Mouse (Mus musculus): ENCODE measurements at regions not wholly inside any gene's neighbourhood (a gene's known extent, or its start where the extent isn't known, plus 50 kb on each side); places are given as distances from the start of the nearest gene placed in this dataset.

DNA sequence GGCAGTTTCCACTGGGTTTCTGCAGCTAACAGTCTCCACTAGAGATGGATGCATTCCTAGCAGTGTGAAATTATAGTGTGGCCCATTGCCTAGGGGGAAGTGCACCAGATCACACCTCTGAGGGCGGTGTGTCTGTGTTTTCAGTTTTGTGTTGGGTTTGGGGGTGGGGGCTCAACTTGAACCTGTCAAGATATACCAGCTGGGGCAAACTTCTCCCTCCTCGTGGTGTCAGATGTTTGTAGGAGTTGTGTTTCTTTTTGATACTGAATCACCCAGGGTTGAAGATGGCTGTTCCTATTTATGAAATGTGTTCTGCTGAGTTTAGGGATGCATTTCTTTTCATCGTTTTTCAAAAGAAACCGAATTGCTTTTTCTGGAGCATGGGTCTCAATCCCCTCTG is 416.6 kb upstream of the 4930412O13Rik start:
- Histone ChIP-seq H3K9ac (no peak overlapping the region), H3K36me3 (no peaks in the 10 kb centered on the region), H3K4me1 (no peaks in the 10 kb centered on the region), H3K4me2 (no peak overlapping the region), H3K27ac (no peak overlapping the region), H3K27me3 (no peaks in the 10 kb centered on the region), H3K4me3 (no peak overlapping the region), H3K9me3 (no peaks in the 10 kb centered on the region)
- ATAC-seq (ENCODE audit: insufficient number of reproducible peaks, low FRiP score, low TSS enrichment, low read depth) = no peak
- WGBS = 61% methylated on average over 4 of the region's 4 CpGs

DNA sequence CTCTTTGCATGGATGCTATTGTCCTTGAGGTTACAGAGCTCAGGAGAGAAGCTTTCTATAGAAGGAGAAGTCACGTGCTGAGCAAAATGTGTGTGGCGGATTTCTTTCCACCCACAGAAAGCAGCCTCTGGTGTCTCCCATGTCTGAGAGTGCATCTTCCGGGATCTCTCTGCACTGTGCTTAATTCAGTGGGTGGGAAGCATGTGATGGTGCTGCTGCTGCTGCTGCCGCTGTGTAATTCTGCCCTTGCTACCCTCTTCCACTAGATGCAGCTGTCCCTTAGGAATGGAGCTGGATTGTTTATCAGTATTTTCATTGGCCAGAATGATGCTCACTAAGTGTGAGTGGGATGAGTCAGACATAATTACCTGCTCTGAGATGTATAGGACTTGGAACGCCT is 416.2 kb upstream of the 4930412O13Rik start:
- H3K9ac ChIP-seq = no peak overlapping the region
- H3K27ac ChIP-seq = no peak overlapping the region
- no peaks in the 10 kb centered on the region for H3K36me3 ChIP-seq
- H3K9me3 ChIP-seq = no peaks in the 10 kb centered on the region
- H3K4me2 ChIP-seq = no peak overlapping the region
- ATAC-seq (ENCODE audit: insufficient number of reproducible peaks, low FRiP score, low TSS enrichment, low read depth) = no peak
- no peak overlapping the region for H3K4me3 ChIP-seq
- 61% methylated on average over 5 of the region's 5 CpGs for WGBS
- no peaks in the 10 kb centered on the region for H3K27me3 ChIP-seq
- H3K4me1 ChIP-seq = no peaks in the 10 kb centered on the region

DNA sequence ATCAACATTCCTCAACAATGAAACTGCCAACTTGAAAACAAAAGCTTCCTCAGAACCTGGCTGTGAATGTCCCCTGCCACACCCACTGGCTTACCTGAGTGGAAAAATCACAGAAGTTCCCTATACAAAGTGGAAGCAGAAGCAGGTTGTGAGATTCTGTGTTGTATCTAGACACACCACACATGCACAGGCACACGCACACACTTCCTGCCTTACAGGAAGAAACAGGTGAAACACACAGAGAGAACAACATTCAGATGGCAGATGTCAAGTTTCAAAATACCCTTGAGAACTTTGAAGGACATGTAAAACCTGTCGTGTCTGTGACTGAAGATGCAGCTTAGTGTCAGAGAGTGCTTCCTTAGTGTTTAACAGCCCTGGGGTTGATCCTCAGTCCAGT is 413.5 kb upstream of the 4930412O13Rik start:
- H3K27me3 ChIP-seq = no peaks in the 10 kb centered on the region
- no peaks in the 10 kb centered on the region for H3K36me3 ChIP-seq
- no peaks in the 10 kb centered on the region for H3K9me3 ChIP-seq
- no peak overlapping the region for H3K4me2 ChIP-seq
- no peaks in the 10 kb centered on the region for H3K4me1 ChIP-seq
- no peak overlapping the region for H3K27ac ChIP-seq
- H3K9ac ChIP-seq = no peak overlapping the region
- no peak for ATAC-seq (ENCODE audit: insufficient number of reproducible peaks, low FRiP score, low TSS enrichment, low read depth)
- WGBS = 69% methylated on average over 2 of the region's 2 CpGs
- no peak overlapping the region for H3K4me3 ChIP-seq

DNA sequence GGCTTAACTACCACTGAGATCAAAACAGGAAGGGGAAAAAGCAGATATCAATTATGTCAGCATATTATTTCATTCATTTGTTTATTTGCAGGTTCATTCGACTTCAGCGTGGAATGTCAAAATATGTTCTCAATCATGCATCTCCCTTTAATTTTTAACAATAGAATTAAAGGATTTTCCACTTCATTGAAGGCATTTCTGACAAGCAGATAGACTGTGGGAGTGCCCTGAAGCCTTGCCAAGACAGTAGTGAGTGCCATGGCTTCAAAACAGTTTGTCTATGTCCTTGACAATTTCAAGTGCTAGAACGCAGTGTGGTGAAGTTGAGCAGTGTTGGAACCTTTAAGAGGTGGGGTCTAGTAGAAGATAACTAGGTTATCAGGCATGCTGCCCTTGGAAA is 412.4 kb upstream of the 4930412O13Rik start:
- WGBS = 85% methylated on average over 3 of the region's 3 CpGs
- ATAC-seq (ENCODE audit: insufficient number of reproducible peaks, low FRiP score, low TSS enrichment, low read depth) = no peak

GRCm38 (mm10) chr2:9481678-9482345 is 399.2 kb upstream of the 4930412O13Rik start:
- WGBS = 69% methylated on average over 7 of the region's 7 CpGs
- ATAC-seq (ENCODE audit: insufficient number of reproducible peaks, low FRiP score, low TSS enrichment, low read depth) = no peak
- H3K27me3 ChIP-seq = no peaks in the 10 kb centered on the region

More for the DNA sequence above, 412.4 kb upstream of the 4930412O13Rik start:
- H3K36me3 ChIP-seq = no peaks in the 10 kb centered on the region
- no peaks in the 10 kb centered on the region for H3K27me3 ChIP-seq
- no peak overlapping the region for H3K27ac ChIP-seq
- no peak overlapping the region for H3K4me3 ChIP-seq
- no peak overlapping the region for H3K4me2 ChIP-seq
- no peaks in the 10 kb centered on the region for H3K9me3 ChIP-seq
- no peak overlapping the region for H3K9ac ChIP-seq
- no peaks in the 10 kb centered on the region for H3K4me1 ChIP-seq

DNA sequence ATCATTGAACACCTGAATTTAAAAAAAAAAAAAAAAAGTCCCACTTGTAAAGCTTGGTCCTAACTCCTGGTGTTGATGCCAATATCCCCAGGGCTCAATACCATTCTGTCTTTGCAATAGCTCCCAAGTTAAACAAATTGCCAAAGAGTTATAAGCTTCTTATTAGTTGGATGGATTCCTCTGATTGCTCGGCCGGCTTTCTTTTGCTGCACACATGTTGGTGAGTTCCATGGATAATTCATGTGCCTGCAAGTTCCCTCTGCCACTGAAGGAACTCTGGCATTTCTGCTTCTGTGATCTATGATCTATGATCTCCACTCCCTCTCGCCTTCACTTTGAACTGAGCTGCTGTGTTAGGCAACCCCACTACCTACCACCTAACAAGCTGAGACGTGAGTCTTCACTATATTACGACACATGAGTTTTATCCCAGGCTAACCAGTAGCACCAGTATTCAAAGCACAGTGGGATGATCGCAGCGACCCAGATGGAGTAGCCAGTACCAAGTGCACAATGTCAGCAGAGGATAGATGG is 393.6 kb upstream of the 4930412O13Rik start:
- Histone ChIP-seq H3K36me3 (no peaks in the 10 kb centered on the region), H3K27ac (0 out of 2 replicates have a peak overlapping the region, but pooled peaks have one; percentile 8), H3K4me2 (no peak overlapping the region), H3K4me3 (no peak overlapping the region), H3K9me3 (no peaks in the 10 kb centered on the region), H3K27me3 (no peaks in the 10 kb centered on the region), H3K4me1 (no peaks in the 10 kb centered on the region), H3K9ac (no peak overlapping the region)
- WGBS = 62% methylated on average over 7 of the region's 7 CpGs
- ATAC-seq (ENCODE audit: insufficient number of reproducible peaks, low FRiP score, low TSS enrichment, low read depth) = no peak

More at GRCm38 (mm10) chr2:9481678-9482345, 399.2 kb upstream of the 4930412O13Rik start:
- no peak overlapping the region for H3K4me3 ChIP-seq
- no peaks in the 10 kb centered on the region for H3K4me1 ChIP-seq
- H3K9ac ChIP-seq = no peak overlapping the region
- no peaks in the 10 kb centered on the region for H3K36me3 ChIP-seq
- H3K4me2 ChIP-seq = no peak overlapping the region
- H3K27ac ChIP-seq = no peak overlapping the region
- H3K9me3 ChIP-seq = no peaks in the 10 kb centered on the region

DNA sequence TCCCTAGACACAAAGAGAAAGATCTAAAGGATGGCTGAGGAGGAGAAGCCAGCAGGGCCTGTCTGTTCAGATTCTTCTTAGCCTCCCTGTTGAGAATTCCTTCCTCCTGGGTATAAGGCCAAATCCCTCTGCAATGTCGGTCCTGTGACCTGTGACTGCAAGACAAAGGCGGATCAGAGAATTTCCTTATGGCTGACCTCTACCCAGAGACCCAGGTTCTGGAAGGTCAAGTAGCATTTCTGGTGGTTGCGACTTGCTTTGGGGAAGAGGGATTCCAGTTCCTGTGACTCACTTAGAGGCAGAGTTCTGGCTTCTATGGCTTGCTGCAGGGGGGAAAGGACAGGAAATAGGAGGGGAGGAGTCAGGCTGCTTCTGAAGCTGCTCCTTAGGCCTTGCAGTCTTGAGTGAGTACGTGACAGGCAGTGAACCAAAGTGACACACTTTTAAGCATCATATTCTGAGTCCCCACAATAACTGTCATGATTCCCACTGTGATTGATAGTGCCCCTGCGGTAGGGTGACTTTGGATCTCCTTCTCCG is 387.4 kb upstream of the 4930412O13Rik start:
- Histone ChIP-seq H3K4me3 (no peak overlapping the region), H3K36me3 (no peaks in the 10 kb centered on the region), H3K27me3 (no peaks in the 10 kb centered on the region), H3K9me3 (no peaks in the 10 kb centered on the region), H3K9ac (no peak overlapping the region), H3K4me2 (no peak overlapping the region), H3K4me1 (no peaks in the 10 kb centered on the region), H3K27ac (no peak overlapping the region)
- ATAC-seq (ENCODE audit: insufficient number of reproducible peaks, low FRiP score, low TSS enrichment, low read depth) = no peak
- 62% methylated on average over 6 of the region's 6 CpGs for WGBS

DNA sequence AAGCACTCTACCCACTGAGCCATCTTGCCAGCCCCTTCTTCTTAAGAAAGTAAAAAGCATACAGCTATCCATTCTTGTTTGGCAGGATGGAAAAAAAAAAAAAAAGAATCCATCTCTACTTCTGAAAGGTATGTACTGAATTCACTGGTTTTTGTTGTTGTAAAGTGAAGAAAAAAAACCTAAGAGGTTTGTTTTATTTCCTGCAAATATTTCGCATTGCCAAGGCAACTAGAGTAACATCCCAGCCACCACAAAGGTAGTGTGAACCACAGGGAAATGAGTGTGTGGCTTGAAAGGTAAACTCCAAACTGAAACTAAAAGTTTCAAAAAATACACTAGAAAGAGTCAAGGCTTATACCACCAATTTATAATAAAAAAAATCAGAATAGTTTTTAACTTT is 361.0 kb upstream of the 4930412O13Rik start:
- no peaks in the 10 kb centered on the region for H3K27me3 ChIP-seq
- H3K4me1 ChIP-seq = no peaks in the 10 kb centered on the region
- no peak for ATAC-seq (ENCODE audit: insufficient number of reproducible peaks, low FRiP score, low TSS enrichment, low read depth)
- H3K4me3 ChIP-seq = no peak overlapping the region
- H3K36me3 ChIP-seq = no peaks in the 10 kb centered on the region
- no peak overlapping the region for H3K27ac ChIP-seq
- H3K9ac ChIP-seq = no peak overlapping the region
- WGBS = 73% methylated on average over 1 of the region's 1 CpGs
- no peak overlapping the region for H3K4me2 ChIP-seq
- no peaks in the 10 kb centered on the region for H3K9me3 ChIP-seq

DNA sequence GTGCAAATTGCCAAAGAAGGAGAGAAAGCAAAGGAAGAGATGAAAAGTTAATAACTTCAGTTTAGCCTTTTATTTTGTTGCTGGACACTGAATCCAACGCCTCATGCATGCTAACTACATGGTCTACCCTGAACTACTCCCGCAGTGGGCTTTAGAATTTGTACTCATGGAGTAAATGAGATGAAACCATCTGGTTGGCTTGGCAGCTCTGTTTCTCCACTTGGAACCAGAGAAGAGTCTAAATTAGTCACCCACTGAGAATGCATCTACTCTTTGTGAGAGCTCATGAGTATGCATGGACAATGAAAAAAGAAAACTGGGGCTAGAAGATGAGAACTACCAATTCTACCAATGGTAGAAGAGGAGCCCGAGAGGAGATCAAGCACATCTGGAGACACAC is 355.1 kb upstream of the 4930412O13Rik start:
- Histone ChIP-seq H3K4me3 (no peak overlapping the region), H3K4me2 (no peak overlapping the region), H3K4me1 (no peaks in the 10 kb centered on the region), H3K27ac (no peak overlapping the region), H3K9me3 (no peaks in the 10 kb centered on the region), H3K36me3 (no peaks in the 10 kb centered on the region), H3K9ac (no peak overlapping the region), H3K27me3 (no peaks in the 10 kb centered on the region)
- WGBS = 89% methylated on average over 3 of the region's 3 CpGs
- no peak for ATAC-seq (ENCODE audit: insufficient number of reproducible peaks, low FRiP score, low TSS enrichment, low read depth)

DNA sequence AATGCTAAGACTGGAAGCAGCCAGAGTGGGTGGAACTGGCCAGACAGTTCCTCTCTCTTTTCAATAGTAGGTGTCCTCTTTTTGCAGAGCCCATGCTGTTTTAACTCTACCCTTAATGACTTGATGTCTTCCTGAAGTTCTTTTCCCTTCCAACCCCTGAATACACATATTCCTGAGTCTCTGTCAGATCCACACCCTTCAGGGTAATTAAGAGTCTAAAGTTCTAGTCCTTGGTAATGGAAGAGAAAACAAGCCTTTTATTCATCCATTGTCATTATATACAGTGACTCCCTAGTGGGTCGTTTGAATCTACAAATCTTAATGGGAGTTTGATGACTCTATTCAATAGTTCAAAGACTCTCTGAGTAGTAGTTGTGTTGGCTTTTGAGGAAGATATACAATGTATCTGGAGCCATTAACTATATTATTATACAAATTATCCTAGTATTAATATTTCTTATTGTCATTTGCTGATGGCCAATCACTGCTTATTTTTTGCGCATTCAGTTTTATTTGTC is 345.9 kb upstream of the 4930412O13Rik start:
- no peak overlapping the region for H3K9ac ChIP-seq
- no peak overlapping the region for H3K4me2 ChIP-seq
- WGBS = 82% methylated on average over 2 of the region's 2 CpGs
- H3K4me3 ChIP-seq = no peak overlapping the region
- no peak overlapping the region for H3K27ac ChIP-seq
- H3K4me1 ChIP-seq = no peaks in the 10 kb centered on the region
- H3K36me3 ChIP-seq = no peaks in the 10 kb centered on the region
- H3K9me3 ChIP-seq = no peaks in the 10 kb centered on the region
- no peak for ATAC-seq (ENCODE audit: insufficient number of reproducible peaks, low FRiP score, low TSS enrichment, low read depth)
- H3K27me3 ChIP-seq = no peaks in the 10 kb centered on the region

DNA sequence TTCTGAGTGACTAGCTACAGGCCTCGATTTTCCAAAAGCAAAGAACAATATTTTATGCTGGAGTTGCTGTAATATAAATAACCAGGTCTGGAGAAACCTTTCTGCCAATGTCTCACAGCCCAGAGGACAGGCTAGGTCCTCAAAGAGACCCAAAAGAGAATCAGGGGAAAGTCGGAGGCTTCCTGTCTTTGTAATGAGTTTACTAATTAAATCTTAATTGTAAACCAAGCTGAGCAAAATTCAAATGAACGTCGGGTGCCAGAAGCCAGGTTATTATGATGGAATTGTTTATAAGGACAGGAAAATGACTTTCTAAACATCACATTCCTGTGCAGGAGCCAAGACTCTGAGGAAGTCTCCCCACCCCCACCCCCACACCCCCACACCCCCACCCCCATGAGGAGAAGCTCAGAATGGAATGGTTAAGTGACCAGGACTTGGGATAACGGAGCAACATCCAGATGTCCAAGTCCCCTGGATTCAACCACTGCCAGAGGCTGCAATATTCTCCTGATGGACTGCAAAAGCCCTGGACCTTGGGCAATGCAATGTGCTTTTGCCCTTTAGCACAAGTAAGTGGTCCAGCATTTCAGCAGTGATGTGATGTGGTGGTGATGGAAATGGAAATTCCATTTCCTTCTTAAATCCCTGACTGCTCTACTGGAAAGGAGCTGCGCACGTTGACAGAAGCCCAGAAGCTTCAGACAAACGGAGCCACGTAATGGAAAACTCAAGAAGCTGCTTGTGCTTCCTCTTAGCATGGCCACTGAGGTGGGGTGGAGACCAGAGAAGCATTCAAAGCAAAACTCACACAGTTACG is 333.1 kb upstream of the 4930412O13Rik start:
- WGBS = 63% methylated on average over 10 of the region's 10 CpGs
- H3K9me3 ChIP-seq = no peaks in the 10 kb centered on the region
- no peaks in the 10 kb centered on the region for H3K27me3 ChIP-seq
- no peak overlapping the region for H3K4me2 ChIP-seq
- H3K4me1 ChIP-seq = no peaks in the 10 kb centered on the region
- no peak overlapping the region for H3K9ac ChIP-seq
- H3K36me3 ChIP-seq = no peaks in the 10 kb centered on the region
- no peak overlapping the region for H3K4me3 ChIP-seq
- ATAC-seq (ENCODE audit: insufficient number of reproducible peaks, low FRiP score, low TSS enrichment, low read depth) = no peak
- no peak overlapping the region for H3K27ac ChIP-seq

DNA sequence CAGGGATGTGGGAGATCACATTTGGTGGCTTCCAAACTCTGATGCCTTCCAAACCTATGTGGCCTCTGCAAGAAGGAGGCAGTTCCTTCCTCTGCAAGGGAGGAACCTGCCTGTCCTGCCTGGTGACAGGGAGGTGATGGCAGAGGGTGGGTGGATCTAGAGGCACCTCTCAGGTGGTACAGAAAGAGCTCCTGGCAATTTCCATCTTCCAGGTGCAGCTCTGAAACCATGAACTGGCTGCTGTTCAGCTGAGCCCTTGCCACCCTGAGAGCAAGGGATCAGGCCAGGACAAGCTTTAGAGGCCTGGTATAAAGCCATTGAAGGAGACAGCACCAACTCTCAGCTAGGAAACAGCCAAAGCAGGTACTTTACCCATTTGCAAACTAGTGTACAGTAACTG is 327.7 kb upstream of the 4930412O13Rik start:
- Histone ChIP-seq H3K4me2 (no peak overlapping the region), H3K36me3 (no peaks in the 10 kb centered on the region), H3K27ac (no peak overlapping the region), H3K9ac (no peak overlapping the region), H3K4me1 (no peaks in the 10 kb centered on the region), H3K9me3 (no peaks in the 10 kb centered on the region), H3K4me3 (no peak overlapping the region), H3K27me3 (no peaks in the 10 kb centered on the region)
- ATAC-seq (ENCODE audit: insufficient number of reproducible peaks, low FRiP score, low TSS enrichment, low read depth) = no peak

All from limb, embryonic 15.5 days (tissue).